Mouse (Mus musculus): ENCODE measurements around the gene Htt. TPM values are rescaled to one million over a fixed set of nuclear protein-coding genes. Genes with fewer than 3 reads are reported as not detected.
A peak's percentile ranks its signal among the peaks of the same experiment; 100 is the strongest.

Htt gene
- polyA plus RNA-seq, 1 experiment from 2014 or later = 10.1 TPM

GRCm38 (mm10) chr5:34933461-34933860 is 171.9 kb downstream of the Htt start:
- Histone ChIP-seq H3K4me2 (ENCODE audit: low read depth, low read length) (no peak overlapping the region), H3K4me3 (ENCODE audit: low read length) (no peak overlapping the region), H3K27me3 (ENCODE audit: control insufficient read depth, insufficient read depth, low read depth, low read length) (no peaks in the 10 kb centered on the region), H3K9me3 (ENCODE audit: control insufficient read depth, low read length) (0 out of 2 replicates have a peak, but pooled peaks cover 2% of the 10 kb centered on the region), H3K4me1 (replicated peaks; ENCODE audit: control insufficient read depth, insufficient read depth, low read length) (peaks cover 14% of the 10 kb centered on the region), H3K27ac (ENCODE audit: low read length) (no peak overlapping the region), H3K36me3 (ENCODE audit: control insufficient read depth, insufficient read depth, low read length) (no peaks in the 10 kb centered on the region), H3K9ac (ENCODE audit: low read length) (no peak overlapping the region)
- no peak for ATAC-seq (ENCODE audit: low read depth)
- 90% methylated on average over 1 of the region's 1 CpGs for WGBS

GRCm38 (mm10) chr5:34941710-34942470 is 180.3 kb downstream of the Htt start:
- Histone ChIP-seq H3K4me3 (ENCODE audit: low read length) (no peak overlapping the region), H3K9me3 (ENCODE audit: control insufficient read depth, low read length) (no peaks in the 10 kb centered on the region), H3K27me3 (ENCODE audit: control insufficient read depth, insufficient read depth, low read depth, low read length) (no peaks in the 10 kb centered on the region; the same call in 1 of the 2 replicates), H3K9ac (ENCODE audit: low read length) (no peak overlapping the region), H3K36me3 (ENCODE audit: control insufficient read depth, insufficient read depth, low read length) (no peaks in the 10 kb centered on the region), H3K27ac (ENCODE audit: low read length) (no peak overlapping the region), H3K4me1 (replicated peaks; ENCODE audit: control insufficient read depth, insufficient read depth, low read length) (no peaks in the 10 kb centered on the region), H3K4me2 (ENCODE audit: low read depth, low read length) (no peak overlapping the region)
- no peak for ATAC-seq (ENCODE audit: low read depth)
- 50% methylated on average over 10 of the region's 10 CpGs for WGBS

- WGBS = 71% methylated on average over 3 of the region's 3 CpGs
- no peak overlapping the region for H3K4me3 ChIP-seq (ENCODE audit: low read length)
- H3K4me1 ChIP-seq (replicated peaks; ENCODE audit: control insufficient read depth, insufficient read depth, low read length) = no peaks in the 10 kb centered on the region; the same call in 1 of the 2 replicates
- no peaks in the 10 kb centered on the region for H3K36me3 ChIP-seq (ENCODE audit: control insufficient read depth, insufficient read depth, low read length)
- no peaks in the 10 kb centered on the region; the same call in 1 of the 2 replicates for H3K27me3 ChIP-seq (ENCODE audit: control insufficient read depth, insufficient read depth, low read depth, low read length)
- H3K9me3 ChIP-seq (ENCODE audit: control insufficient read depth, low read length) = no peaks in the 10 kb centered on the region
- no peak for ATAC-seq (ENCODE audit: low read depth)
- H3K9ac ChIP-seq (ENCODE audit: low read length) = no peak overlapping the region
- H3K4me2 ChIP-seq (ENCODE audit: low read depth, low read length) = no peak overlapping the region
- no peak overlapping the region for H3K27ac ChIP-seq (ENCODE audit: low read length)
Observed at GRCm38 (mm10) chr5:34943428-34943827, 181.9 kb downstream of the Htt start.

- peak; percentile 99 for ATAC-seq (ENCODE audit: low read depth)
- WGBS = under 1% methylated on average over 68 of the region's 84 CpGs
Observed at GRCm38 (mm10) chr5:34948861-34949760, 187.6 kb downstream of the Htt start, which contains the start of gene Rgs12. TSS of gene Rgs12 (plus strand) at chr5:34949445.

GRCm38 (mm10) chr5:34949769-34950211 is 188.2 kb downstream of the Htt start:
- Histone ChIP-seq H3K27me3 (ENCODE audit: control insufficient read depth, insufficient read depth, low read depth, low read length) (no peaks in the 10 kb centered on the region; the same call in 1 of the 2 replicates), H3K4me3 (ENCODE audit: low read length) (peak overlapping the region; percentile 88), H3K9ac (ENCODE audit: low read length) (peak overlapping the region; percentile 96), H3K27ac (ENCODE audit: low read length) (peak overlapping the region; percentile 91), H3K9me3 (ENCODE audit: control insufficient read depth, low read length) (no peaks in the 10 kb centered on the region), H3K4me2 (ENCODE audit: low read depth, low read length) (peak overlapping the region; percentile 82), H3K36me3 (ENCODE audit: control insufficient read depth, insufficient read depth, low read length) (no peaks in the 10 kb centered on the region), H3K4me1 (replicated peaks; ENCODE audit: control insufficient read depth, insufficient read depth, low read length) (peaks cover 17% of the 10 kb centered on the region)
- WGBS = 1% methylated on average over 12 of the region's 12 CpGs
- peak; percentile 17 for ATAC-seq (ENCODE audit: low read depth)

More at GRCm38 (mm10) chr5:34948861-34949760, 187.6 kb downstream of the Htt start, which contains the start of gene Rgs12:
- Histone ChIP-seq H3K4me3 (ENCODE audit: low read length) (peak within 1 kb of the TSS; percentile 88), H3K27me3 (ENCODE audit: control insufficient read depth, insufficient read depth, low read depth, low read length) (no peaks in the 10 kb centered on the region; the same call in 1 of the 2 replicates), H3K27ac (ENCODE audit: low read length) (peak within 1 kb of the TSS; percentile 91), H3K4me2 (ENCODE audit: low read depth, low read length) (peak within 1 kb of the TSS; percentile 82), H3K9me3 (ENCODE audit: control insufficient read depth, low read length) (no peaks in the 10 kb centered on the region), H3K4me1 (replicated peaks; ENCODE audit: control insufficient read depth, insufficient read depth, low read length) (peaks cover 17% of the 10 kb centered on the region), H3K36me3 (ENCODE audit: control insufficient read depth, insufficient read depth, low read length) (no peaks in the 10 kb centered on the region), H3K9ac (ENCODE audit: low read length) (peak within 1 kb of the TSS; percentile 96)

- 54% methylated on average over 6 of the region's 6 CpGs for WGBS
- no peak overlapping the region; the same call in 1 of the 2 replicates for H3K27ac ChIP-seq (ENCODE audit: low read length)
- H3K27me3 ChIP-seq (ENCODE audit: control insufficient read depth, insufficient read depth, low read depth, low read length) = no peaks in the 10 kb centered on the region; the same call in 1 of the 2 replicates
- peak overlapping the region; percentile 96 for H3K9ac ChIP-seq (ENCODE audit: low read length)
- H3K9me3 ChIP-seq (ENCODE audit: control insufficient read depth, low read length) = no peaks in the 10 kb centered on the region
- H3K4me3 ChIP-seq (ENCODE audit: low read length) = peak overlapping the region; percentile 88
- peaks cover 23% of the 10 kb centered on the region for H3K4me1 ChIP-seq (replicated peaks; ENCODE audit: control insufficient read depth, insufficient read depth, low read length)
- H3K4me2 ChIP-seq (ENCODE audit: low read depth, low read length) = peak overlapping the region; percentile 82
- no peaks in the 10 kb centered on the region for H3K36me3 ChIP-seq (ENCODE audit: control insufficient read depth, insufficient read depth, low read length)
- ATAC-seq (ENCODE audit: low read depth) = no peak
Observed at GRCm38 (mm10) chr5:34950486-34951160, 189.1 kb downstream of the Htt start.

GRCm38 (mm10) chr5:34951161-34951834 is 189.8 kb downstream of the Htt start:
- no peak overlapping the region for H3K4me3 ChIP-seq (ENCODE audit: low read length)
- H3K9me3 ChIP-seq (ENCODE audit: control insufficient read depth, low read length) = no peaks in the 10 kb centered on the region
- H3K9ac ChIP-seq (ENCODE audit: low read length) = no peak overlapping the region
- ATAC-seq (ENCODE audit: low read depth) = no peak
- no peaks in the 10 kb centered on the region for H3K36me3 ChIP-seq (ENCODE audit: control insufficient read depth, insufficient read depth, low read length)
- H3K4me2 ChIP-seq (ENCODE audit: low read depth, low read length) = no peak overlapping the region
- WGBS = 85% methylated on average over 8 of the region's 8 CpGs
- no peaks in the 10 kb centered on the region; the same call in 1 of the 2 replicates for H3K27me3 ChIP-seq (ENCODE audit: control insufficient read depth, insufficient read depth, low read depth, low read length)
- peaks cover 30% of the 10 kb centered on the region for H3K4me1 ChIP-seq (replicated peaks; ENCODE audit: control insufficient read depth, insufficient read depth, low read length)
- 0 out of 2 replicates have a peak overlapping the region, but pooled peaks have one; percentile 12 for H3K27ac ChIP-seq (ENCODE audit: low read length)

GRCm38 (mm10) chr5:34954508-34954907 is 193.0 kb downstream of the Htt start:
- H3K36me3 ChIP-seq (ENCODE audit: control insufficient read depth, insufficient read depth, low read length) = no peaks in the 10 kb centered on the region
- H3K27ac ChIP-seq (ENCODE audit: low read length) = no peak overlapping the region
- WGBS = 68% methylated on average over 6 of the region's 6 CpGs
- no peaks in the 10 kb centered on the region for H3K9me3 ChIP-seq (ENCODE audit: control insufficient read depth, low read length)
- peaks cover 41% of the 10 kb centered on the region for H3K4me1 ChIP-seq (replicated peaks; ENCODE audit: control insufficient read depth, insufficient read depth, low read length)
- no peak for ATAC-seq (ENCODE audit: low read depth)
- no peak overlapping the region for H3K9ac ChIP-seq (ENCODE audit: low read length)
- H3K4me3 ChIP-seq (ENCODE audit: low read length) = no peak overlapping the region
- no peak overlapping the region for H3K4me2 ChIP-seq (ENCODE audit: low read depth, low read length)
- no peaks in the 10 kb centered on the region for H3K27me3 ChIP-seq (ENCODE audit: control insufficient read depth, insufficient read depth, low read depth, low read length)
